Mouse (Mus musculus) embryonic facial prominence, embryonic 15.5 days (tissue): ENCODE results near the gene Echdc3. TPM values are rescaled to one million over a fixed set of nuclear protein-coding genes. Genes with fewer than 3 reads are reported as not detected.

Experiments
- ATAC-seq: fragments of 200-750 bp; cut with Nextera tagmentation; 2 replicates; pipeline ENCODE4 v1.8.0; 2017; ENCODE audit warnings: low read depth, moderate TSS enrichment; ENCODE audit not compliant: insufficient number of reproducible peaks, low FRiP score, low TSS enrichment
- H3K27ac ChIP-seq: fragments of 300-500 bp; sonication (generic); replicated peaks from 2 replicates; pipeline ENCODE4 v1.5.1; 2015; ENCODE audit warnings: mild to moderate bottlenecking, inconsistent platforms
- H3K27me3 ChIP-seq: fragments of 300-500 bp; sonication (generic); 2 replicates; pipeline ENCODE4 v1.6.1; 2015; ENCODE audit warnings: inconsistent platforms
- H3K36me3 ChIP-seq: fragments of 300-500 bp; sonication (generic); 2 replicates; pipeline ENCODE4 v1.6.1; 2015; ENCODE audit warnings: mild to moderate bottlenecking, inconsistent platforms
- H3K4me1 ChIP-seq: fragments of 300-500 bp; sonication (generic); 2 replicates; pipeline ENCODE4 v1.6.1; 2015; ENCODE audit warnings: inconsistent platforms
- H3K4me2 ChIP-seq: fragments of 300-500 bp; sonication (generic); replicated peaks from 2 replicates; pipeline ENCODE4 v1.6.1; 2015; ENCODE audit warnings: mild to moderate bottlenecking, inconsistent platforms
- H3K4me3 ChIP-seq: fragments of 300-500 bp; sonication (generic); replicated peaks from 2 replicates; pipeline ENCODE4 v1.5.1; 2015; ENCODE audit warnings: mild to moderate bottlenecking, inconsistent platforms
- H3K9ac ChIP-seq: fragments of 300-500 bp; sonication (generic); 2 replicates; pipeline ENCODE4 v1.6.1; 2015; ENCODE audit warnings: inconsistent platforms
- H3K9me3 ChIP-seq: fragments of 300-500 bp; sonication (generic); replicated peaks from 2 replicates; pipeline ENCODE4 v1.6.1; 2016; ENCODE audit warnings: inconsistent platforms
- WGBS: fragments of 180-500 bp; shearing (Covaris S2); methylation state at CpG from one replicate; pipeline ENCODE4 v1.1.7; 2015; 5-methylcytosine and 5-hydroxymethylcytosine counted together
- polyA plus RNA-seq: library from polyadenylated mRNA; unstranded; fragments of >200 nt; fragmentation: Nextera tagmentation; extraction: Ambion mirVana; gene quantifications from 2 replicates; pipeline ENCODE4 v1.2.1, GENCODE M21; 2015

Echdc3 gene
- polyA plus RNA-seq, 1 experiment from 2014 or later = 6.3 TPM

DNA sequence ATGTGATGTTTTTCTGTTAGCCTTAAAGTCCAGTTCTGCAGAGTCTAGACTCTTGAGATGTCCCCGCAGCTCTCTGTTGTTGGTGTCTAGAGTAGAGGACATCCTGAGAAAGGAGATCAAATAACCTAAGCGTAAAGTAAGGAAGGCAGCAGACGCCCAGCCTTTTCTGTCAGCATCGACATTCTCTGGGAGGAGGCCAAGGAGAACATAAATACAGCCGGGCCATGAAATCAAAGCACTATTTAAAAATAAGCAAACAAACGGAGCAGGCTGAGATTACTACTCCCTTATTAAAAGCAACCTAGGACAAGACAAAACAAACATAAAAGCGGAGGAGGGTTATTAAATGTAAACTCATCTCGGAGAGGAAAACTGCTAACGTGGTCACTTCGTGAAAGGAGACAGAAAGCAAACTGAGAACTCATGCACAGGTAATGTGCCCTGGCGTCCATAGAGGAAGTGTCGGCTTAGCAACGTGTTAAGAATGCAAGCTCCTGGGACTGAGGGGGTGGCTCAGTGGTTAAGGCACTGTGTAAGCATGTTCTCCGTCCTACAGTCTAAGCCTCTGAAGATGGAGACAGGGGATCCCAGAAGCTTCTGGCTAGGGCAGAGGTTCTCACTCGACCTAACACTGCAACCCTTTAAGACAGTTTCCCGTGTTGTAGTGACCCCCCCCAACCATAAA, 48.1 kb downstream of the Echdc3 start:
- Histone ChIP-seq H3K4me1 (peaks cover 44% of the 10 kb centered on the region), H3K9me3 (no peaks in the 10 kb centered on the region), H3K4me2 (no peak overlapping the region), H3K9ac (no peak overlapping the region), H3K4me3 (no peak overlapping the region), H3K27me3 (no peaks in the 10 kb centered on the region), H3K27ac (0 out of 2 replicates have a peak overlapping the region, but pooled peaks have one; percentile 48), H3K36me3 (no peaks in the 10 kb centered on the region)
- no peak for ATAC-seq
- WGBS = 39% methylated on average over 16 of the region's 16 CpGs

DNA sequence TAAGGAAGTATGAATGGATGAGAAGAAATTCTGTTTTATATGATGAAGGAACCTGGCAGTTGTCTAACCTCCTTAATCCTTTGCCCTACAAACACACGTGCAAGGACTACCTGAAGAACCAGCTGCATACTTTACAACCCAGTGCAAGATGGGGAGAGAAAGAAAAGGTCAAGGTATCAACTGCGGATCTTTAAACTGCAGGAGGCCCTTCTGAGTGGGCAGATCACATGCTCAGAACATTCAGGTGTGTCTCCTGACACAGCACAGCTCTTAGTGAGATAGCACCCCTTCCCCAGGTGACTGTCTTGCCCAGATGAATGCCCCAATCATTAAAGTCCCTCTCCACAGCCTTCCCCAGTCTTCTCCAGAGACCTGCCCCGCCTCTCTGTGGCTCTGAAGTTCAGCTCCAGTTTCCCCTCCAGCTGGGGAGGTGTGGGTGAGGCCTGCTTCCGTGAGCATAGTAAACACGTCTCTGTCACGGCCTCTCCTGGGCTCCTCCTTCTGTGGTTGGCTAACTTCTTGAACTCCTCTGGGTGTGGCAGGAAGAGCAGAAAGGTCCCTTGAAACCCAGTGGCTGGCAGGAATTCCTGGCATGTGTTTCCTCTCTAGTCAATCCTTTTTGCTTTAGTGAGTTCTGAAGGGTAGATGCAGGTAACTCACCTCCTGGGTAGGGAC, 50.3 kb downstream of the Echdc3 start:
- Histone ChIP-seq H3K27me3 (no peaks in the 10 kb centered on the region), H3K36me3 (no peaks in the 10 kb centered on the region), H3K9me3 (no peaks in the 10 kb centered on the region), H3K4me3 (no peak overlapping the region), H3K4me1 (peaks cover 44% of the 10 kb centered on the region), H3K4me2 (no peak overlapping the region), H3K27ac (peak overlapping the region; percentile 36; the same call in 1 of the 2 replicates), H3K9ac (no peak overlapping the region)
- 40% methylated on average over 6 of the region's 6 CpGs for WGBS
- ATAC-seq = peak; percentile 71; the same call in 1 of the 2 replicates

DNA sequence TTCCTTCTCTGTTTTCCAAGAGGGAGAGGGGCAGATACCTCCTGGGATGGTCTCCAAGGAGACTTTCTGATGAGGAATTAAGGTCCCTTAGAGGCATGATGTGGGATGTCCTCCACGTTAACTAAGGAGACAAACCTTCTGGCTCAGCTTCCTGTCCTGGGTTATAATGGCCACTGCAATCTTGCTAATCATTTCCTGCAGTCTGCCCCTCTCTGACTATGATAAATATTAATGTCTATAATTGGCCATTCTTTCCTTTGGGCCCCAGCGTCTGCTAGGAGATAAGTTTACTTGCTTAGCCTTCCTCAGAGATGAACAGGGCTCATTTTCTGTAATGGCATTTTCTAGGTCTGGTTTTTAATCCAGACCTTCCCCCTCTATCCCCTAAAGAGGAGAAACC, 53.1 kb downstream of the Echdc3 start:
- Histone ChIP-seq H3K27ac (0 out of 2 replicates have a peak overlapping the region, but pooled peaks have one; percentile 17), H3K4me2 (no peak overlapping the region), H3K4me1 (peaks cover 34% of the 10 kb centered on the region), H3K9me3 (no peaks in the 10 kb centered on the region), H3K4me3 (no peak overlapping the region), H3K9ac (no peak overlapping the region), H3K36me3 (no peaks in the 10 kb centered on the region), H3K27me3 (no peaks in the 10 kb centered on the region)
- 35% methylated on average over 2 of the region's 2 CpGs for WGBS
- ATAC-seq = no peak

DNA sequence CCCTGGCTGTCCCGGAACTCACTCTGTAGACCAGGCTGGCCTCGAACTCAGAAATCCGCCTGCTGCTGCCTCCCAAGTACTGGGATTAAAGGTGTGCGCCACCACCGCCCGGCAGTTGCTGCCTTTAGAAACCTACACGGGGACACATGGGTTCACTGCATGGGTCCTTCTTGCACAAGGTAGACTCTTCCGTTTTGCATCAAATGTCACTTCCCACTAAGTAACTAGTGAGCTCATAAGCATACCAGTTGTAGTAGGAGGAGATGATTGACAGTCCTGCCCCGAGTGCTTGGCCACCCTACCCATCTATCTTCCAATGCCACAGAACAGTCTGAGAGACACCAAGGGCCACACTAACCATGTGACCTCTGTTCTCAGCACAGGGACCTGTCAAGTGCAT, 53.6 kb downstream of the Echdc3 start:
- WGBS = 86% methylated on average over 9 of the region's 9 CpGs
- H3K4me2 ChIP-seq = no peak overlapping the region
- H3K36me3 ChIP-seq = no peaks in the 10 kb centered on the region
- no peaks in the 10 kb centered on the region for H3K9me3 ChIP-seq
- H3K27me3 ChIP-seq = no peaks in the 10 kb centered on the region
- no peak overlapping the region for H3K27ac ChIP-seq
- no peak for ATAC-seq
- peaks cover 29% of the 10 kb centered on the region for H3K4me1 ChIP-seq
- H3K9ac ChIP-seq = no peak overlapping the region
- H3K4me3 ChIP-seq = no peak overlapping the region

DNA sequence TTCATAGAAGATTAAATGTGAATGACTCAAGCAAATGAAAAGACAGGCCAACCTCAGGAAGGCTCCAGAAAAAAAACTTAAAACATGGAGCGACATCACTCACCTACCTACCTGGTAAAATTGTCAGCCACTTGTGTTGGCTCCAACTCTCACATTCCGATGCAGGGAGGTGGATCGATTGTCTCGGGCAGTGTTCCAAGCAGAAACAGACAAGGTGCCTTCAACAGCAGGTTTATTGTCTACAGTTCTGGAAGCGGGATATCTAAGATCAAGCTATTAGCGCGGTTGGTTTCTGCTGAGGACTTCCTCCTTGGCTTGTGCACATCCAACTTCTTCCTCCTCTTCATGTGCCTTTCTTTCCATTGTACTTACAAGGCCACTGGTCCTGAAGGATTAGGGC, 55.2 kb downstream of the Echdc3 start:
- ATAC-seq = no peak
- Histone ChIP-seq H3K4me1 (peaks cover 21% of the 10 kb centered on the region), H3K4me2 (no peak overlapping the region), H3K4me3 (no peak overlapping the region), H3K9ac (no peak overlapping the region), H3K27ac (no peak overlapping the region), H3K36me3 (no peaks in the 10 kb centered on the region), H3K27me3 (no peaks in the 10 kb centered on the region), H3K9me3 (no peaks in the 10 kb centered on the region)
- 74% methylated on average over 7 of the region's 7 CpGs for WGBS

DNA sequence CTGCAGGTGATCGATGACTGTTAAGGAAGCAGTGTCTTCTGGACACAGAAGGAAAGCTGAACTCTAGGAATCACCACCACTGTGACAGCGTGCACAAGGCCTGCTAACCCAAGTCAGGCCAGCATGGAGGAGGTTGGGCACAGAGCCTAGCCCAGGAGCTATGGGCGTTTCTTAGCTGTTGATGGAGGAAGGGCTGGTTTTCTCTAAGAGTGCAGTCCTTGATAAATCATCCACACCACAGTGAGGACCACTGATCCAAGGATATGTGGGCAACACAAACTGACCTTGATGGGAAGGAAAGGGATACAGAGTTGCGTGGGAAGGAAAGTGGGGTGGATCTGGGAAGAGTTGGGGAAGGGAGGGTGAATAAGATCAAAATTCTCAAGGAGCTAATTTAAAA, 55.6 kb downstream of the Echdc3 start:
- no peaks in the 10 kb centered on the region for H3K36me3 ChIP-seq
- peaks cover 21% of the 10 kb centered on the region for H3K4me1 ChIP-seq
- no peak overlapping the region for H3K27ac ChIP-seq
- H3K9me3 ChIP-seq = no peaks in the 10 kb centered on the region
- no peak for ATAC-seq
- H3K4me3 ChIP-seq = no peak overlapping the region
- no peaks in the 10 kb centered on the region for H3K27me3 ChIP-seq
- no peak overlapping the region for H3K9ac ChIP-seq
- no peak overlapping the region for H3K4me2 ChIP-seq
- 85% methylated on average over 4 of the region's 4 CpGs for WGBS

DNA sequence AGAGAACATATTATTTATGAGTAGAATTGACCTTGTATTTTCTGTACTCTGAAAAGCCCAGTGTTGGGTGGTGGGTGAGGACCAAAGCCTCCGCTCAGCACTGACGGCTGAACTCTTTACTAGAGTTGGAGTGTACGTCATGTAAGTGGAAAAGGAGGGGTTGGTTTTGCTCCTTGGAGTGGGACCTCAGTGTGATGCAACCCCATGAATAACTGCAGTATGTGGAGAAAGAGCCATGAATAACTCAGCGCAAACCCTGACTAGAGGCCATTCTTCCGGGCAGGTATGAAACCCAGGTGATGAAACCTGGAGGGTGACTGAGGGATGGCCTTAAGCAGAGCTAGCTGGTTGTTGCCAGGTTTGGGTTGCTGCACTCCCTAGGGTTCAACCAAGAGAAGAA, 63.0 kb downstream of the Echdc3 start:
- no peak for ATAC-seq
- H3K9ac ChIP-seq = no peak overlapping the region
- H3K4me3 ChIP-seq = no peak overlapping the region
- no peak overlapping the region for H3K4me2 ChIP-seq
- no peaks in the 10 kb centered on the region for H3K4me1 ChIP-seq
- WGBS = 82% methylated on average over 5 of the region's 5 CpGs
- no peak overlapping the region for H3K27ac ChIP-seq
- H3K9me3 ChIP-seq = no peaks in the 10 kb centered on the region
- no peaks in the 10 kb centered on the region for H3K36me3 ChIP-seq
- no peaks in the 10 kb centered on the region for H3K27me3 ChIP-seq

DNA sequence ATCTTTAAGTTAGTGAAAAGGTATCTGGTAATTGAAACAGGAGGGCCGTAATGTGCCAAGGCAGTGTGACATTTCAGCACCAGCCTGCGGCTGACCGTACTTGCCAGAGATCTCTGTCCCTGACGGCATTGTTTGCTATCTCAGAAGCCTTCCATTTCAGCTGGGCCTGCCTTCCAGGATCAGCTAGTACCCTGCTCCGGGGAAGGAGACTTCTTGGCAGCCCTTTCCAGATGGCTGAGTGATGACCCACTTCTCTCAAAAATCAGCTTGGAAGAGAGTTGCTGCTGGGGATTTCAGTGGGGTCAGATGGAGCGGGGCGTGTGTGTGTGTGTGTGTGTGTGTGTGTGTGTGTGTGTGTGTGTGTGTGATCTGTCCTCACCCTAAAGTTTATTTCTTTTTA, 65.9 kb downstream of the Echdc3 start:
- Histone ChIP-seq H3K27me3 (no peaks in the 10 kb centered on the region), H3K9ac (no peak overlapping the region), H3K4me3 (no peak overlapping the region), H3K27ac (no peak overlapping the region), H3K9me3 (no peaks in the 10 kb centered on the region), H3K4me2 (no peak overlapping the region), H3K4me1 (no peaks in the 10 kb centered on the region), H3K36me3 (no peaks in the 10 kb centered on the region)
- WGBS = 81% methylated on average over 7 of the region's 7 CpGs
- no peak for ATAC-seq

DNA sequence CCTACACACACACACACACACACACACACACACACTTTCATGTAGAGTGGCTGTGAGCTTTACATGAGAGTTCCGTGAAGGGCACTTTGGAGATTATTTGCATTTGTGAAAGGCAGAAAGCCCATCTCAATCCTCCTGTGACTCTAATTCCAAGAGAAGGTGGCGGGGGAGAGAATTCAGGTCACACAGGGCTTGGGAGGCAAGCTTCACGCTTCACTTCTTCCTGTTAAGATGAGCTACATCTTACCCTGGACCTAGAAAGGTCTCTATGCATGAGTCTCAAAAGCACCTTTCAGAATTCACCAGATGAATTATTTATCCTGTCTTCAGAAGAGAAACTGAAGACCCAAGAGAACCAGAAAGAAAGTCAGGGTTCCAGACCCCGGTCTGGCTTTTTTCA, 66.6 kb downstream of the Echdc3 start:
- WGBS = 86% methylated on average over 4 of the region's 4 CpGs
- Histone ChIP-seq H3K9me3 (no peaks in the 10 kb centered on the region), H3K36me3 (no peaks in the 10 kb centered on the region), H3K4me3 (no peak overlapping the region), H3K27ac (no peak overlapping the region), H3K9ac (no peak overlapping the region), H3K4me1 (no peaks in the 10 kb centered on the region), H3K4me2 (no peak overlapping the region), H3K27me3 (no peaks in the 10 kb centered on the region)
- no peak for ATAC-seq

DNA sequence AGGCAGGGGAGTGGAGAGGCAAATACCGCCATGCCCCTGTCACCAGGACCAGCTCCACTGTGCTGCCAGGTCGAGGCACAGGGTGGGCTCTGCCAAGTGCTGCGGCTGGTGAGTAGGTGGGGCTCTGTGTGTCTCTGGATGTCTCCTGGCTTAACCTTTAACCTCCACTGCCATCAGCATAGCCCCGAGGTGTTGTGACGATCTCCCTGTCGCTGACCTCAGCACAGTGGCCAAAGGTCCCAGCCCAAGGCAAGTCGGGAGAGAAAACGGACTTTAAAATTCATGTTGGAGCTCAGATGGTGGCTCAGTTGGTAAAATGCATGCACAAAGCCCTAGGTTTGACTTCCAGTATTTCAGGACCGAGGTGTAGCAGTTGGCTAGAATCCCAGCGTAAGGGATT, 67.2 kb downstream of the Echdc3 start:
- Histone ChIP-seq H3K27ac (no peak overlapping the region), H3K9me3 (no peaks in the 10 kb centered on the region), H3K4me3 (no peak overlapping the region), H3K9ac (no peak overlapping the region), H3K4me1 (no peaks in the 10 kb centered on the region), H3K4me2 (no peak overlapping the region), H3K27me3 (no peaks in the 10 kb centered on the region), H3K36me3 (no peaks in the 10 kb centered on the region)
- 72% methylated on average over 10 of the region's 10 CpGs for WGBS
- no peak for ATAC-seq

DNA sequence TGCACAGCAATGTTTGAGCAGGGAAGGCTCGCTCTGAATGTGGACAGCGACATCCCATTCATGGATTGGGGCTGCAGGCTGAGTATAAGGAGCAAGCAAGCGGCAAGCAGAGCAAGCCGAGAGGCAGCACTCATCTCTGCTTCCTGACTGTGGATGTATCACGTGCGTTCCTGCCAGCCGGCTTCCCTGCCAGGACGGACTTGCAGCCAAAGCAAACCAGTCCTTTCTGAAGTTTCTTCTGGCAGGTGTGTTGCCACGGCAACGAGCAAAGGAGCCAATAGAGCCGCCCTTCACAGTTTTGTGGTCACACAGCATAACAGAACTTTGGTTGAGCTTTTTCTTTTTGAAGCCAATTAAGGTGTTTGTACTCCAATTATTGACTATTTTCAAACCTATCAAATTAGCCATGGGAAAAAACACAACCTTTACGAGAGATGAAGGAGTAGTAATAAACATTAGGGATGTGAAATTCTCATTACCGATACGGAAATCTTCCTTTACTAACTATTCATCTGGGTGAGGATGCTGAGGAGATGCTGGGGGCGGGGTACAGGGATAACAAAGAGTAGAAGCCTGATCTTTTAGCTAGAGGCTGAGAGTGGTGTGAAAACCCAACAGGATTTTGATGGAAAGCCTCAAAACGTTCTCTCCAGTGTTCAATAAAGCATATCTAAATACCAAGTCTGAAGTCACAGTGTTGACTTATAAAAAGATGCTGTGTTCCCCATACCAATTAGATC, 69.7 kb downstream of the Echdc3 start:
- Histone ChIP-seq H3K4me1 (no peaks in the 10 kb centered on the region), H3K4me3 (no peak overlapping the region), H3K36me3 (no peaks in the 10 kb centered on the region), H3K27me3 (no peaks in the 10 kb centered on the region), H3K9me3 (no peaks in the 10 kb centered on the region), H3K9ac (no peak overlapping the region), H3K4me2 (no peak overlapping the region), H3K27ac (no peak overlapping the region)
- no peak for ATAC-seq
- WGBS = 71% methylated on average over 16 of the region's 16 CpGs
